Mouse (Mus musculus) myocyte (in vitro differentiated cells): ENCODE measurements at regions not wholly inside any gene's neighbourhood (a gene's known extent, or its start where the extent isn't known, plus 50 kb on each side); places are given as distances from the start of the nearest gene placed in this dataset.

Source experiments
- H3K27me3 ChIP-seq: one replicate; pipeline ENCODE4 v1.6.1; 2011; ENCODE audit not compliant: control insufficient read depth, insufficient read depth, insufficient read length
- H3K36me3 ChIP-seq: one replicate; pipeline ENCODE4 v1.6.1; 2011; ENCODE audit not compliant: control insufficient read depth, insufficient read depth
- H3K4me2 ChIP-seq: one replicate; pipeline ENCODE4 v1.6.1; 2011; ENCODE audit warnings: low read depth, control low read depth
- H3K4me3 ChIP-seq: one replicate; pipeline ENCODE4 v1.5.1; 2011; ENCODE audit warnings: mild to moderate bottlenecking, control low read depth, moderate library complexity
- H3K79me2 ChIP-seq: one replicate; pipeline ENCODE4 v1.6.1; 2011; ENCODE audit not compliant: control insufficient read depth, insufficient read depth
- H3ac ChIP-seq: one replicate; pipeline ENCODE4 v1.6.1; 2011; ENCODE audit not compliant: control insufficient read depth, insufficient read length
- CEBPB ChIP-seq: IDR thresholded peaks from 2 replicates; pipeline ENCODE4 v1.6.1; 2011; ENCODE audit warnings: mild to moderate bottlenecking, moderate library complexity; ENCODE audit not compliant: poor library complexity, insufficient read depth, severe bottlenecking
- E2F4 ChIP-seq: IDR thresholded peaks from one replicate; pipeline ENCODE4 v1.6.1; 2011; ENCODE audit warnings: mild to moderate bottlenecking, control low read depth, moderate library complexity; ENCODE audit not compliant: insufficient read depth
- MAX ChIP-seq: IDR thresholded peaks from one replicate; pipeline ENCODE4 v1.6.1; 2011; ENCODE audit warnings: low read depth, mild to moderate bottlenecking, control low read depth
- MYOD1 ChIP-seq, 3 experiments: IDR thresholded peaks; one replicate each; pipeline ENCODE4 v1.6.1; 2011; ENCODE audit warnings: control low read depth in 2 of 3, low read depth in 2 of 3, mild to moderate bottlenecking in 2 of 3, moderate library complexity in 1 of 3; ENCODE audit not compliant: insufficient read length in 2 of 3, control insufficient read depth in 1 of 3
- MYOG ChIP-seq, 3 experiments: IDR thresholded peaks; one replicate each; pipeline ENCODE4 v1.6.1; 2011; ENCODE audit warnings: control low read depth in 2 of 3, low read depth in 2 of 3, mild to moderate bottlenecking in 2 of 3; ENCODE audit not compliant: insufficient read length in 2 of 3, control insufficient read depth in 1 of 3, insufficient read depth in 1 of 3
- POLR2A ChIP-seq: IDR thresholded peaks from one replicate; pipeline ENCODE4 v1.6.1; 2011; ENCODE audit warnings: low read depth, mild to moderate bottlenecking, control low read depth, moderate library complexity; ENCODE audit not compliant: insufficient read length
- POLR2AphosphoS2 ChIP-seq: IDR thresholded peaks from one replicate; pipeline ENCODE4 v1.6.1; 2011; ENCODE audit warnings: low read depth, control low read depth; ENCODE audit not compliant: insufficient read length
- REST ChIP-seq: IDR thresholded peaks from one replicate; pipeline ENCODE4 v1.6.1; 2011; ENCODE audit warnings: mild to moderate bottlenecking, control low read depth, moderate library complexity; ENCODE audit not compliant: insufficient read depth, insufficient read length
- SRF ChIP-seq: IDR thresholded peaks from one replicate; pipeline ENCODE4 v1.6.1; 2011; ENCODE audit warnings: low read depth; ENCODE audit not compliant: control insufficient read depth, insufficient read length
- TCF12 ChIP-seq: IDR thresholded peaks from one replicate; pipeline ENCODE4 v1.6.1; 2011; ENCODE audit warnings: mild to moderate bottlenecking, control low read depth; ENCODE audit not compliant: poor library complexity, insufficient read depth, severe bottlenecking
- TCF3 ChIP-seq: IDR thresholded peaks from one replicate; pipeline ENCODE4 v1.6.1; 2011; ENCODE audit warnings: low read depth, control low read depth; ENCODE audit not compliant: insufficient read length
- USF1 ChIP-seq: IDR thresholded peaks from one replicate; pipeline ENCODE4 v1.6.1; 2011; ENCODE audit warnings: low read depth, mild to moderate bottlenecking, control low read depth, moderate library complexity

DNA sequence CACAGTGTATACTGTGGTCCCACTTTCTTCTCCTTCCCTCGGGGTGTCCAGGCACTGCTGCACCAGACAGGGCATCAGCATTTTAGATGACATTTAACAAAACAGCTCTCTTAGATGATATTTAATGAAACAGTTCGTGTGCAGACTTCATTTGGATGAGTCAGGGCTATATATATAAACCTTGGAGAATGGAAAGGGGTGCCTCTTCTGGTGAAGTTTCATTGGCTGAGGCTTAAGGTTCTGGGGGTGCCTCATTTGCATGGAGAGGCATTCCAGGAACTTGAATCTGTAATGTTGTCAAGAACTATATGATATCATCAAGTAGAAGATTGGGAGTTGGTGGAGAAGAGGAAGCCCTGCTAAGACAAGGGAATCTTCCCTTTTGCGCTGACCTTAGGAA lies 114.1 kb downstream of the Rps15a start:
- Histone ChIP-seq H3K27me3 (no peaks in the 10 kb centered on the region), H3K4me2 (no peak overlapping the region), H3ac (no peak overlapping the region), H3K4me3 (no peak overlapping the region), H3K79me2 (no peaks in the 10 kb centered on the region), H3K36me3 (no peaks in the 10 kb centered on the region)
- no peak for TF ChIP-seq REST
- TF ChIP-seq SRF: no peak
- no peak for TF ChIP-seq TCF12

DNA sequence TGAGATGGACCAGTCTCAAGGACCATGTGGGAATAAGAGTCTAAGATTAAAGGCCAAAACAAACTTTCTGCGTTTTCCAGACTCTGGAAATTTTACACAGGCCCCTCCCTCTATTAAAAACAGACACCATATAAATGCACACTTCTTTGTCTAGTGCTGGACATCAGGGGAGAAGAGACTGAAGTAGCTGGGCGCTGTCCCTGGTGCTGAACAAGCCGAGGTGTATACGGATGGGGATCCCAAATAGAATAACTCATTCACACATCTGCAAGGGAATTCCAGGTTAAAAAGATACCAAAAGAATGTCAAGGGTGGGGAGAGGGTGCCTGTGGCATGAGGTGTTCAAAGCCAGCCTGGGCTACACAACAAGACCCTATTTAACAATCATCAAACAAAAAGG lies 114.9 kb downstream of the Rps15a start:
- Histone ChIP-seq H3K4me3 (no peak overlapping the region), H3ac (no peak overlapping the region), H3K79me2 (no peaks in the 10 kb centered on the region), H3K36me3 (no peaks in the 10 kb centered on the region), H3K4me2 (no peak overlapping the region), H3K27me3 (no peaks in the 10 kb centered on the region)
- TF ChIP-seq REST (peak; percentile 69), TCF12 (no peak)

GRCm38 (mm10) chr7:117982177-117982576 lies 133.8 kb downstream of the Rps15a start:
- Histone ChIP-seq H3K27me3 (no peaks in the 10 kb centered on the region), H3K4me3 (no peak overlapping the region), H3ac (no peak overlapping the region), H3K36me3 (no peaks in the 10 kb centered on the region), H3K79me2 (no peaks in the 10 kb centered on the region), H3K4me2 (no peak overlapping the region)
- TF ChIP-seq MYOD1 (IDR thresholded peaks at IDR 0.05; ENCODE audit: control insufficient read depth in 1 of 3, insufficient read length in 2 of 3, low read depth in 2 of 3) (no peak), TCF12 (no peak), E2F4 (no peak), POLR2AphosphoS2 (no peak), POLR2A (no peak), CEBPB (no peak), TCF3 (no peak), REST (no peak), SRF (no peak), USF1 (no peak), MYOG (IDR thresholded peaks at IDR 0.05; ENCODE audit: control insufficient read depth in 1 of 3, insufficient read depth in 1 of 3, insufficient read length in 2 of 3, low read depth in 2 of 3) (no peak), MAX (no peak)

DNA sequence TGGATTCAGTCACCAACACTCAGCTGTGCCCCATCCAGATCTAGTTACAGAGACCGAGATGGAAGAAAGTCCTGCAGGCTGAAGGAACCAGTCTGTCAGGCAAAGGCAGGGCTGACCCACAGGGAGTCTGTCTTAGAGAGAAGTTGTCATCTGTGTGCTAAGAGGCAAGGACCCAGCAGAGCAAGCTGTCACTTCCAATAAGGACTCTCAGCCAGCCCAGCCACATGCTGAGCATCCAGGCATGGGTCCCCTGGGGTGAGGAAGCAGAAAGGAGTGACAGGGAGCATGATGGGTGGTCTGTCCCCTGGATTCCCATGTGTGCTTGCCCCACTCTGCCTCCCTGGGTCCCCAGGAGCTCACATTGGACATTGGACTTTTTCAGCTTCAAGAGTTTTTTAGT lies 144.8 kb downstream of the Rps15a start:
- Histone ChIP-seq H3K27me3 (no peaks in the 10 kb centered on the region), H3K79me2 (no peaks in the 10 kb centered on the region), H3ac (no peak overlapping the region), H3K4me3 (no peak overlapping the region), H3K36me3 (no peaks in the 10 kb centered on the region), H3K4me2 (no peak overlapping the region)
- TF ChIP-seq USF1 (no peak), MAX (no peak), E2F4 (no peak), POLR2A (no peak), POLR2AphosphoS2 (no peak), TCF3 (no peak), MYOG (IDR thresholded peaks at IDR 0.05; ENCODE audit: control insufficient read depth in 1 of 3, insufficient read depth in 1 of 3, insufficient read length in 2 of 3, low read depth in 2 of 3) (no peak), CEBPB (no peak), REST (no peak), TCF12 (no peak), MYOD1 (IDR thresholded peaks at IDR 0.05; ENCODE audit: control insufficient read depth in 1 of 3, insufficient read length in 2 of 3, low read depth in 2 of 3) (no peak), SRF (no peak)

- Histone ChIP-seq H3K4me2 (no peak overlapping the region), H3K4me3 (no peak overlapping the region), H3ac (no peak overlapping the region), H3K79me2 (no peaks in the 10 kb centered on the region), H3K27me3 (no peaks in the 10 kb centered on the region), H3K36me3 (no peaks in the 10 kb centered on the region)
- TF ChIP-seq REST (no peak), TCF12 (no peak), POLR2AphosphoS2 (no peak), POLR2A (no peak), MAX (no peak), SRF (no peak), USF1 (no peak), MYOG (IDR thresholded peaks at IDR 0.05; ENCODE audit: control insufficient read depth in 1 of 3, insufficient read depth in 1 of 3, insufficient read length in 2 of 3, low read depth in 2 of 3) (no peak), TCF3 (no peak), E2F4 (no peak), CEBPB (no peak), MYOD1 (IDR thresholded peaks at IDR 0.05; ENCODE audit: control insufficient read depth in 1 of 3, insufficient read length in 2 of 3, low read depth in 2 of 3) (no peak)
Observed at GRCm38 (mm10) chr7:117943435-117943834, 172.6 kb downstream of the Rps15a start.
